Mouse (Mus musculus) heart, adult 9 months (tissue): ENCODE data around the gene Ppp1r37.
"Not testable (repeated sequence)": the region's sequence is repeated elsewhere in the genome, so short reads cannot be mapped to it uniquely, and the experiment has no call there.

Experiments
- DNase-seq, 2 experiments: peaks; one replicate each; pipeline ENCODE4 v3.0.0; 2022; ENCODE audit warnings: low spot score in 2 of 2

Ppp1r37 gene

GRCm38 (mm10) chr7:19562643-19563410 is at the start of gene Ppp1r37:
Gene Ppp1r37 (minus strand): TSS chr7:19563076.
- DNase-seq: peak in 1 of 2 experiments; percentile 44

DNA sequence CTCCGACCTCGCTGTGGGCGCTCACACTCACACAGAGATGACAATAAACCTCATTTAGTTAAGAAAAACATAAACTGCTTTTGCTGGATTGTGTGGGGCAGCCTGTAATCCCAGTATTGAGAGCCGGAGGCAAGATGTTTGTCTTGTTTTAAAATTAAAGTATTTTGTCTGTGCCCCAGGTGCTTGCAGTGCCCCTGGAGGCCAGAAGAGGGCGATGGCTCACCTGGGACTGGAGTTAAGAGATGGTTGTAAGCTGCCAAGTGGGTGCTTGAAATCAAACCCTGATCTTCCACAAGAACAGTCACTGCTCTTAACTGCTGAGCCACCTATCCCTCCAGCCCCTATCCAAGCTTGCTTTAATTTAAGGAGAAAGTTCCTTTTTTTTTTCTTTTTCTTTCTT is 48.1 kb upstream of the Ppp1r37 start:
- DNase-seq: no peak

GRCm38 (mm10) chr7:19609641-19610332 is 46.9 kb upstream of the Ppp1r37 start:
- no peak for DNase-seq

DNA sequence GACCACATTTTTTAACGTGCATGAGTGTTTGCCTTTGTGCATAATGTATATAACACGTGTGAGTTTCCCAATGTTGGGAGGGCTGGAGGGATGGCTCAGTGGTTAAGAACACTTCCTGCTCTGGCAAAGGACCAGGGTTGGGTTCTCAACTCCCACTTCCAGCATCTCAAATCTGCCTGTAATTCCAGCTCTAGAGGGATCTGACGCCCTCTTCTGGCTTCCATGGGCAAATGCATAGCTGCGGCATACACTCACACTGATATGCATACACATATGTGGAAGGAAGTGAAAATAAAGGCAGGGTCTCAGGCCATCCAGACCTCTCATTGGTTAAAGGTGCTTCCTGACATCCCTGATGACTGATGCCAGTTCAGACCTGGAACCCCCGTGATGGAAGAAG is 44.4 kb upstream of the Ppp1r37 start:
- DNase-seq: no peak

- not testable (repeated sequence) for DNase-seq
Observed at GRCm38 (mm10) chr7:19604606-19605214, 41.8 kb upstream of the Ppp1r37 start.

DNA sequence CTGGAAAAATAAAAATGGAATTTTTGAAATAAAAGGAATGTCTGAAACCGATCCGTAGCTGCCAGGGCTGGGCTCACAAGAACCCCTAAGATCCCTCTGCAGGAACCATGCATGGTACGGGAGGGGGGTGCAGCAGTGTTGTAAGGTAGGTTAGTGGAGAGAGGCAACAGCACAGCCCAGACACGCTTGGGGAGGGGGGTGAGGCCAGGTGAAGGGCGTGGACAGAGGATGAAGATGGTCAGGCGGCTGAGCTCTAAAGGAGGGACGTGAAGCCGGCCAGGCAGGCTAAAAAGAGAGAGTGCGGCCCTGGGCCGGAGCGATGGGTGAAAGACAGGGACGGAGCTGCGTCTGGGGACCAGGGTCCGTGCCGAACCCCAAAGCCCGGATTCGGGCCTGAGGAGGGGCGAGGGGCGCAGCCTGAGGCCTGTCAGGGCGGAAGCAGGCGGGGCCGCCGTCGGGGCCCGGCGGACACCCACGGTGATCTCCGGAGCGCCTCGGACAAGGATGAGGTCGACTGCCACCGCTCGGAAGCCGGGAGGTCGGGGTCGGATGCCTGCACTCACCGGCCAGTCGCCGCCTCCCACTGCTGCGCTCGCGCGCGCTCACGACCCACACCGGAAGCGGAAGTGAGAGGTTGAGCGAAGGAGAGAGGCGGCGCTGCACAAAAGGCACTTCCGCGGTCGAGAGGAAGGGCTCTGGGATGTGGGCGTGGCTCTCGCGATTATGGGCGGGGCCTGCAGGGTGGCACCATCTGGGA is 41.2 kb upstream of the Ppp1r37 start, which contains the start of gene Clasrp:
Clasrp (minus strand) TSS at position 638 of the 757 bp plus-strand sequence.
- DNase-seq: peak; percentile 95 to 96

GRCm38 (mm10) chr7:19603055-19603454 is 40.2 kb upstream of the Ppp1r37 start:
- no peak for DNase-seq

DNA sequence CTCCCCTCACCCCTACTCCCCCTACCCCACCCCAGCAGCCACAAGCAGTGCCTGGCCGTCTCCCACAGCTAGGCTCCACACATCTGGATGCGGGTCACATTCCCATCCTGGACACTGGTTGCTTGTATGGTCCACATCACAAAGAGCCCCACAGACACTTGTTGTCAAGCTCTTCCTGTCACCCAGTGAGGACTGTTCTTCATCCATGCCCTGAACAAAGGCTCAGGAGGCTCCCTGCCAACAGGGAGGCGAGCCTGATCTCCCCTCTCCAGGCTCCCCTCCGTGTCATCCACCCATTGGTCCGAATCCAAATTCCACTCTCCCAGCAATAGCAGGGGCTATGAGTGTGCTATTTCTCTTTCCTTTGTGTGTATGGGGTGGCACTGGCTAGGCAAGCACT is 37.7 kb upstream of the Ppp1r37 start:
- no peak for DNase-seq

DNA sequence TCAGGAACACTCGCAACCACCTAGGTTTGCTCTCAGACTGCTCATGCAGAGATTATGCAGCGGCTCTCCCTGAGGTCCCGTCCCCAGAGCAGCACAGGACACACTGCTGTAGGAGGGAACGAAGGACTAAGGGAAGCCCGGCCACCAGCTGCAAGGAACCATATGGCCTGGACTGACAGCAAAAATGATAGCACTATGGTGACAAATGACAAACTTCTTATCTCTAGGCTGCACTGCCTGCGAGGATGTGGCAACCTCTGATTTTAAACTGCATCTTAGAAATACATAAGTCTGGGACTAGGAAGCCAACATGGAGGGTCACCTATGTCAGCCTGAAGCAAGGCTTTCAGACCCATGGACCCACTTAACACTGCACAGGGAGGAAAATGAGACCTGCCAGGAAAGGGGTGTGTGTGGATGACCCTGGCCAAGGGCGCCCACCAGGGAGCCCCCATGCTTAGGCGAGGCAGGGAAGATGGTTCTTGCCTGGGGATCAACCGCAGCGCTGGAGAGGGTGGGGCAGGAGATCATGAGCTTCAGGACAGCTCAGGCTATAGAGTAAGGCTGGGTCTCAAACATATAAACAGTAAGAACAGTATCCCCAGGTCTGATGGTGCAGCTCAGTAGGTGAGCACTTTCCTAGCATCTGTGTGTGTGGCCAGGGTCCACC is 30.3 kb upstream of the Ppp1r37 start:
- no peak for DNase-seq

GRCm38 (mm10) chr7:19589917-19590316 is 27.0 kb upstream of the Ppp1r37 start:
- DNase-seq: peak; percentile 35 to 56

GRCm38 (mm10) chr7:19589207-19589606 is 26.3 kb upstream of the Ppp1r37 start:
- no peak for DNase-seq

DNA sequence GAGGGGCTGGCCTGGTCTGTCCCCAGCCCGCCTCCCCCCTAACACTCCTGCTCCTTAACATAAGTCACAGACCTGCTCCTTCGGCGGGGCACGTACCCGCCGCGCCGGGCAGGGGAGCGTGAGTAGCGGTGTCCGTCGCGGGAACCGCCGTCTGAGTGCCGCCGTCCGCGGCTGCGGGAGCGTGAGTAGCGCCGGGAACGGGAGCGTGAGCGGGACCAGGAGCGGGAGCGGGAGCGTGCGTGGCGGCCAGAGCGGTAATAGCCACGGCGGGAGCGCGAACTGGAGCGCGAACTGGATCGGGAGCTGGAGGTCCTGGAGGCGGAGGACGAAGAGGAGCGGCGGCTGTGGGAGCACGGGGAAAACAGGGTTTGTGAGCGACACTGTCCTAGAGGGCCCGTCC is 23.4 kb upstream of the Ppp1r37 start:
- no peak for DNase-seq

DNA sequence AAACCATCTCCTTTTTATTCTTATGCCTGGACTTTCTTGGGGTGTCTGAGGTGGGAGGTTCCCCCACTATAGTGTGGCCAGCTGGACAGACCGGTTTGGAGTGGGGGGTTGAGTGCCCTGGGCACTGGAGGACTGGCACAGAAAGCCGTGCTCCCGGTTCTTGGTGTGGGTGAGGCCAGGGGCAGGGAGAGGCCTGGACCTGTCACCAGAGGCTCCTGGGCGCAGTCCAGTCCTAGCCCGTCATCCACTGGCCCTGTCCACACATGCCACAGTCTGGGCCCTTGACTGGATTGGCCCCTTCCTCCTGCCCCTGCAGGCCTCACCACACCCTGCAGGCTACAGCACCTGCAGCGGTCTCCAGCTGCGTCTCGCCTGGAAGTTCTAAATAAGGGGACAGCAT is 17.8 kb upstream of the Ppp1r37 start:
- no peak for DNase-seq

- DNase-seq: no peak
Observed at GRCm38 (mm10) chr7:19579751-19580150, 16.9 kb upstream of the Ppp1r37 start.

- DNase-seq: no peak
Observed at GRCm38 (mm10) chr7:19578436-19578835, 15.6 kb upstream of the Ppp1r37 start.

GRCm38 (mm10) chr7:19577877-19578414 is 15.1 kb upstream of the Ppp1r37 start:
- no peak for DNase-seq

- DNase-seq: no peak
Observed at GRCm38 (mm10) chr7:19577141-19577852, 14.4 kb upstream of the Ppp1r37 start, which contains the start of the genes Zfp296 and Gemin7. Gene Zfp296 (plus strand): TSS chr7:19577287. Gene Gemin7 (minus strand): TSS chr7:19577595.

DNA sequence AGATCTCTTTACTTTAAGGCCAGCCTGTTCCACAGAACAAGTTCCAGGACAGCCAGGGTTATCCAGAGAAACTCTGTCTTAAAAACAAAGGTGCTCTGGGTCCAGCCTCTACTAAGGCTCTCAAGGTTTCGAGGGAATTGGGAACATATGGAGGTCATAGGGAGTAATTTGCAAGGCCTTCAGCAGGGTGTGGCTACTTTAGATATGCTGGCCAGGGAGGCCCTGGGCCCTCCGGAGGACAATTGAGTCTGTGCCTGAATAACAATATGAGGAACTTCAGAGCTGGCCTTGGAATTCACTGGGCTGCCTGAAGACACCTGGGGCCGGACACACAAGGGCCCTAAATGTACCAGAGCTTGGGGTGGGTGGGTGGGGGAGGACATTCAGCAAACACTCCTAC is 12.7 kb upstream of the Ppp1r37 start:
- no peak for DNase-seq

DNA sequence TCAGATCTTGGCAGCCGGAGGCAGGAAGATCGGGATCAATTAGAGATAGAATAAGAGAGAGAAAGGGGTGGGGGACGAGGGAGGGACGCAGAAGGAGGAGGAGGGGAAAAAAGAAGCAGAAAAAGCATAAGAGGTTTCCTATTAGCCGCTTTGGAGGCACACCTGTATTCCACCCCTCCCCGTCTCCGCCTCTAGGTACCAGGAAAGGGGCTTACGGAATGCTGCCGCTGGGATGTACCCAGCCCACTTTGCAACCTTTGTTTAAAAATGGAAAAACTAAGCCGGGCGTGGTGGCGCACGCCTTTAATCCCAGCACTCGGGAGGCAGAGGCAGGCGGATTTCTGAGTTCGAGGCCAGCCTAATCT is 10.9 kb upstream of the Ppp1r37 start:
- no peak for DNase-seq
